Mouse (Mus musculus): ENCODE measurements at regions not wholly inside any gene's neighbourhood (a gene's known extent, or its start where the extent isn't known, plus 50 kb on each side); places are given as distances from the start of the nearest gene placed in this dataset.

DNA sequence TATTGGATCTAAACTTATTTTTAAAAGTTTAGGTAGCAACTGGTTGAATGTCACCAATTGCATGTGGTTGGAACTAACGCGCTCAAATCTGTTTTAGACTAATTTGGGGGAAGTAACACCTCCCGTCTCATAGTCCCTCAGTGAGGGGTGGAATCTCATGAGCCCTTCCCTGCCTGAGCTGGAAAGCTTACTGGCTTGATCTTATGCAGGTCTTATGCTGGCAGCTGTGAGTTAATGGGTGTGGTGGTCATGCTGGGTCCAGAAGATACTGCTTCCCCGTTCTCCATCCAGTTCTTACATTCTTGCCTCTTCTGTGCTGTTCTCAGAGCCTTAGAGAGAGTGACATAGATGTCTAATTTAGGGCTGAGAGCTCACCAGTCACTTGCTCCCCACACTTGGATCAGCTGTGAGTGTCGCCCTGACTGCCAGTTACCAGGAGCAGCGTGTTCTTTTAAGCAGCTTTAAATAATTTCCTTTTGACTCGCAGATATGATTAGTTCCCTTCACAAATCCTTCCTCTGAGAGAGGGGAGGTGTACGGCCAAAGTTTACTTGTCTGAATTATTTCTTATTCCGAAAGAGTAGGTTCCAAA is 128.4 kb upstream of the 1700012A03Rik start:
- TF ChIP-seq CTCF (IDR thresholded peaks at IDR 0.05; ENCODE audit: extremely low read depth, insufficient read length, insufficient replicate concordance, low read depth, low read length) (no peak), POLR2A (IDR thresholded peaks at IDR 0.05; ENCODE audit: low read depth, low read length) (no peak)
